Mouse (Mus musculus) left cerebral cortex, adult 18-20 months (tissue): Measurements from ENCODE around the gene Fam89a. TPM values are rescaled to one million over a fixed set of nuclear protein-coding genes. Genes with fewer than 3 reads are reported as not detected.

Experiments used
- DNase-seq, 2 experiments: peaks; one replicate each; pipeline ENCODE4 v3.0.0; 2021 to 2022; ENCODE audit warnings: low spot score in 2 of 2, mixed read lengths in 1 of 2
- total RNA-seq, 2 experiments: library from RNA; stranded (reverse); gene quantifications; 2 replicates each; pipeline ENCODE4 v1.2.3; 2021

Gene Fam89a
- total RNA-seq, 2 experiments from 2014 or later = 0.49 to 0.53 TPM

- no peak for DNase-seq
These were observed 2.6 kb upstream of the Fam89a start for GRCm38 (mm10) chr8:124754101-124754791.

DNA sequence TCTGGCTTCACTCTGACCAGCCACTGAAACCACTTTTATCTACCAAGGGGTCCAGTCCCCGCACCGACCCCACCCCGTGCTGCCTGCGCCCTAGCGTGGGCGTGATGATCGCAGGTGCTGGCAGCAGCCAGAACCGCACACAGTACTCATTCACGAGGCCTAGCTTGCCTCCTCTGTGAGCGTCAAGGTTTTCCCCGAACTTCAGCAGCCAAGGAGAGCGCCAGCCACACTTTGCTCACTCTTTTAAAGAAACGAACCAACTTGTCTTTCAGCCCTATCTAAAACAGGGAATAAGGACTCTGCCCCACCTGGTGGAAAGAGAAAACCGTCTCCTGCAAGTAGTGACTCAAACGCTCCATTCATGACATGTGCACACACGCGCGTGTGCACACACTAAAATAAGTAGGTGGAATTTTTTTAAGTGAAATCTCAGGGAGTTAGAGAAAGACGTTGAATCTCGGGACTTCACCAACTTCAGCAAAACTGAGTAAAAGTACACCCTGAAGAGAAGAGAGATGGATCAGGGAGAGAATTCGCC is 762 bp upstream of the Fam89a start:
- no peak for DNase-seq

DNA sequence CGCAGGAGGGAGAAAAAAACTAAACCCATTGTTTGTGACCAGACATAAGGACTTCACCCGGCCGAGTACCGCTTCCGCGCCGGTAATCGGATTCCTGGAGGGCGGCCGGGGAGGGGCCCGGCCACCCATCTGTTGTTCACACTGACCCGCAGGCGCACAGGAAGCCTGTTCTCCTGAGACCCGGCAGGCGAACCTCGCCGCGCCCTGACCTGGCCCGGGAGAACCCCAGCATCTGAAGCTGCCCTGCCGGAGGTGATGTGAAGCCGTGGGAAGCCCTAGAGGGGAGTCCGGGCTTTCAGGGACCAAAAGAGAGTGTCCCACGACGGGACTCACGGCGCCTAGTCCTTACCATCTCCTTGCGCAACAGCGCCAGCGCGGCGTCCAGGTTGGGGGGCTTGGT is 441 bp downstream of the Fam89a start:
- DNase-seq = no peak

DNA sequence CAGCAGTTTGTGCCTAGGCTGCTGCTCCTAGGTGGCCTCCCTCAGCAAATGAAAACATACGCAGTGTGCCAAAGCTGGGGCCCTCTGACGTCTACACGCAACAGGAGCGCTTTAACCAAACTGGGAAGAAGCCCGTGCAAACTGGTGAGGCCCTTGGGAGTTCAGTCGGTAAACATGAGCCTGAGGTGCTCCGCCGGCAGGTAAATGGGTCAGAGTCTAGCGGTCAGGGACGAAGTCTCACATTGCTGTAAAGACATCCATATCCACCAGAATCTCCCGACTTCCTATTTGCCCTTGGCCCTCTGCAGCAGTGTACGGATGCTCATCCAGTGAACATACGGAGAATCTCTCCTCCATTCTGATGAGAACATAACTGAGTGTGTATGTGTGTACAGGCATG is 5.0 kb downstream of the Fam89a start:
- no peak for DNase-seq

- peak in 1 of 2 experiments; percentile 7 for DNase-seq
These were observed 12.4 kb downstream of the Fam89a start for GRCm38 (mm10) chr8:124739268-124739667.

DNA sequence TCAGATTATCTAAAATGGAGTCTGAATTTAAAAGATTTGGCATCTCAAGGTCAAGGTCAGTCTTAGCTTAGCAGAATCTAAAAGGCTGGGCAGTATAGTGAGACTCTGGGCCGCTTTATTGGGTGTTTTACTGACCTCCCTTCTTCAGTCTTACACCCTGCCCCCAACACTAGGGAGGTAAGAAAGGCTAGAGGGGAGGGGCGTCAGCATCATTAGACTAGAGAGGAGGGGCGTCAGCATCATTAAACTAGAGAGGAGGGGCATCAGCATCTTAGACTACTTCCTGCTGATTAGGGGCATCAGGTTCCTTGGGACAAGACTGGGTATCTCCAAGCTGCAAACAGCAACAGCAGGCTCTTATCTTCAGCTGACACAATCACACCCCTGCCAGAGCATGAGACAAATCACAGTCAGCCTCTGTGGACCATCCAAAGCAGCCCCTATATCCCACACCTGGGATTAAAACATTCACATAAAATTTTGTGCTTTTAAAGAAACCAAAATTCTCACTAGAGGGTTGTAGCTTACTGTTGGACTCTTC is 16.2 kb downstream of the Fam89a start:
- DNase-seq = no peak

DNA sequence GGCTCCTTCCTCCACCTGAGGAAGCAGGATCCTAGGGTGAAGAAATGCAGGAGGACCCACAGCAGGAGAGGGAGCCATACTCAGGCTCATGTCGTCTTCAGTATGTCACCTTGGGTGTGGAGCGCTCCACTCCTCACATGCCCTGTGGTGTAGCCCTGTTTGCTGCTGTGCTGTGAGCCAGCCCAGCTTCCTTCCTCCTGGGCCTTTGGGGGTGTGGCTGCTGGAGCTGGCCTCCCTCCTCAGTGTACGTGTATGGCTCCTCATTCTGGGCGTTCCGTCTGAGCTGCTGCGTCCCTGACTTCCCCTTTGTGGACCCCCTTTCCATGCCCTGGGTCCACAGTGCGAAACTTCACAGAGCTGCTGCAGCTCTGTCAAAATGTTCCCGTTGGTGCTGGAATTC is 18.8 kb downstream of the Fam89a start:
- DNase-seq = no peak

DNA sequence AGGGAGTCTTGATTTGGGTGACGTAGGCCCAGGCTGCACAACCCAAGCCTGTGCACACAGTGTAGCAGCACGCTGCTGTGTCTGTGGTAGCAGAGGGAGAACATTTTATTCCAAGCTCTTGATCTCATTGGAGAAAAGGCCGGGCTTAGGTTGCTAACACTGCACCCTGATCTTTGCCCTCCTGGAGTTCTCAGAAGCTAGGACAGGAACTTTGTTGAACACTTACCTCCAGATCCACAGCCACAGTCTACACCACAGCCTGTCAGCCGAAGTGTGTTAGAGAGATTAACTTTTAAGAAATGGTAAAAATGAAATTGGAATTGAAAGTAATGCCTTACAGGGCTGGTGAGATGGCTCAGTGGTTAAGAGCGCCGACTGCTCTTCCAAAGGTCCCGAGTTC is 27.3 kb downstream of the Fam89a start:
- no peak for DNase-seq

DNA sequence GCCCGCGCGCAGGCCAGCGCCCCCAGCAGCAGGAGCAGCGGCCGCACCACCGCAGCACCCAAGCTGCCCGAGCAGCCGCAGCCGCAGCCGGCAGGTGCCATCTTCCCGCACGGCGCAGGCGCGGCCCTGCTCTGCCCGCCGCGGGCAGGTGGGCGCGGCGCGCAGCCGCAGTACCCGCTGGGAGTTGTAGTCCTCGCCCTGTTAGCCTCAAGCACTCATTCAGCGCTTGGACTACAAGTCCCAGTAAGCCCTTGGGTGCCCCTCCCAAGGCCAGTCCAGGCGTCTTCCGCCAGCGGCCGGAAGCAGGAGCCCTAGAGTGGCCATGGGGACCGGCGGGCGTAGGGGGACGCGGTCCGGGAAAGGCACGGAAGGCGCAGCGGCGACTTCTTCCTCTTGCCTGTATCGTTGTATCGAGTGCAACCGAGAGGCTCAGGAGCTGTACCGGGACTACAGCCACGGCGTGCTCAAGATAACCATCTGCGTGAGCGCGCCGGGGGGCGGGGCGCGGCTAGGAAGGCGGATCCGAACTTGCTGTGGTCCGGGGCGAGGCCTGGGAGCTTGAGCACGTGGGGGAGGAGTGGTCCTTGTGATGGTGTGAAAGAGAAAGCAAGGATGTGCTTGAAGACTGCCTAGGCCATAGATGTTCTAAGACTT is 29.6 kb downstream of the Fam89a start, which contains the start of the genes Ttc13 and Arv1:
Gene Ttc13, minus strand, starts transcription at position 122 of the 654 bp plus-strand sequence.
Gene Arv1, plus strand, starts transcription at position 278 of the 654 bp plus-strand sequence.
- DNase-seq = peak; percentile 92 to 97

DNA sequence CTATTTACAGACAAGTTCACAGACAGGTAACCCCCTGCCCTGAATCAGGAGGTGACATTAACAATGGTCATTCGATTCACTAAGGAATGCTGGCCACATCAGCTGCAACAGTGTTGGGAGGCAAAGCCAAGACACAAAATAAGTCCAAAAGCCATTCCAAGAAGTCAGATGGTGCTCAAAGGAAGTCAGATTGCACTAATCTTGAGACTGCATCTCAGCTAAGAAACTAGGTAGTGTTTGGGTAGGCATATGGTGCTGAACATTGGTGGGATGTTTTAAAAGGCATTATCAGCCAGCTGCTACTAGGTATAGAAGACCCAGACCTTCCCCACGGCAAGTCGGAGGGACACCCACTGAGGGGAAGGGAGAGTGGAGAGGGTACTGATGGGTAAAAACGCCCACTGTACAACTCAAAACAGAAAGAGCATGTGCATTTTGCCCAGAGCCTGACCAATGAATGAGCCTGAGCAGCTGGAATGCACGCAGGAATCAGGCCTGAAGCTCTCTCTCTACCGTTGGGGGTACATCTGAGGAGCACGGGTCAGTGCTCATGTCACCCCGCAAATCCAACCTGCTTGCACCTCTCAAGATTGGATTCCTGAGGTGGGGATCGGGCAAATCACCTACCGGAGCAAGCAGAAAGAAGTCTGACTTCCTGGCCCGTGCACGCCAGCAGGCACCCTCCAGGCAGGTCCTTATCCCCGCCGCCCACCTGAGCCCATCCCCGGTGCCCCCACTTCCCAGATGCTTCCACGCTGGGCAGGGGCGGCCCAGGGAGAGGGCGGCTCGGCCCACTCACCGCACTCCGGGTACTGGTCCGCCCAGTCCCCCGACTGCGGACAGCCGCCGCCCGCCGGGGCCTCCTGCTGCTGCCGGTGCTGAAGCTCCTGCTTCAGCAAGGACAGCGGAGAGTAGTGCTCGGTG is 30.4 kb downstream of the Fam89a start:
- DNase-seq = no peak

DNA sequence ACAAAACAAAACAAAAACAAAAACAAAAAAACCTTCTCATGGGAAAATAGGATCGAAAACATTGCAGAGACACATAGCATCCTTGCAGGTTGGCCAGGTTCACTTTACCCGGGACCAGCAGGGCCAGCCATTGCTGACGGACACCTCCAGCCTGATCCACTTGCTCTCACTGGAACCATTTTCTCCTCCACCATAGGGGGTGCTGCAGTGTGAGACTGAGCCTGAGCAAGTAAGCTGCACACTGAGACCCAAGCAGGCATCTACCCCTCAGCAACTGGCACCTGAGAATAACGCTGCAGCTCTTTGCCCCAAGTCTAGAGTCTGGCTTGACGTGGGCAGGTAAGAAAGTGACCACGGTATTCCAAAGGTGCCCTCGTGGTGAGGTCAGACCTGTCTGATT is 31.5 kb downstream of the Fam89a start:
- no peak for DNase-seq

DNA sequence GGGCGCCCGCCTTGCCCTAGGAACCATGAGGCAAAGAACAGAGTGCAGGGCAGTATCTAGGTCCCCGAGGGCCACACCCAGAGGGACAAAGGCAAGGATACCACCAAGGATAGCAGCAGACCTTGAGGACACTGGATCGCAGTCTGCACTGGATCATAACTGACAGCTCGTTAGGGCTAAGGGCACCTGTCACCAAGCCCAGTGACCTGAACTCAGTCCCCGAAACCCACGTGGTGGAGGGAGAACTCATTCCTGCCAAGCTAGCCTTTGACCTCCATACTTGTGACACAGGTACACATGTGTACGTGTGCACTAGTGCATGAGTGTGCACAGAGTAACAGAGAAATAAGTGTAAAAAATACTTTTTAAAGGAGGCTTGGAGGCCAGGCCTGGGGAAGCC is 35.9 kb downstream of the Fam89a start:
- DNase-seq = no peak

DNA sequence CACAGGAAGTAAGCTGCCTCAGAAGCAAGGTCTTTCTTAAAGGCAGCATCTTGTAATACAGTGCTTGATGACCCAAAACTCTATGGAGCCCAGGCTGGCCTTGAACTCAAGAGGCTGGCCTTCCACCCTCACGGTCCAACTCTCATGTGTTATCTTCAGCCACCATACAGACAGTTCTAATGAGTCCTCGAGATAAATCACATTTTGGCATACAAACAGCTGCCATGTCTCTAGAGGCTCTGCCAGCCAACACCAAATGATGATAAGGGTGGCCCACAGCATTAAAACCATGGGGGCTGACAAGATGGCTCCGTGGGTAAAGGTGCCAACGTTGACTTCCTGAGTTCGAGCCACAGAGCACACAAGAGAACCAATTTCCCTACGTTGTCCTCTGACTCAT is 38.4 kb downstream of the Fam89a start:
- no peak for DNase-seq

- DNase-seq = no peak
These were observed 45.8 kb downstream of the Fam89a start for GRCm38 (mm10) chr8:124705823-124706222.

DNA sequence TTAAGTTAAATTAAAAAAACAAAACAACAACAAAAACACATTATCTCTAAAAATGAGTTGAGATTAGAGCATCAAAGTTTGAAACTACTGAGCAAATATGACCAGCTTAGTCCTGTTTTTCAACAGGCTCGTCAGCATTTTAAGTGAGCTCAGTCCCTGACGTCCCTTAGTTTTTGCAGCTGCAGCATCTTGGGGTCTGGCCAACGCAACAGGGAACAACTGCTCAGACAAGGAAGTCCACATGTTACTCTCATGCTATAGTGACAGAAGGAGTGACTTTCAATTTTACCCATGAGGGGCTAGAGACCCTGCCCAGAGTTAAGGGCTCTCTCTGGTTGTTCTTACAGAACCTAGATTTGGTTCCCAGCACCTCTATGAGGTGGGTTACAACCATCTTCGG is 47.3 kb downstream of the Fam89a start:
- DNase-seq = no peak

GRCm38 (mm10) chr8:124703526-124703925 is 48.1 kb downstream of the Fam89a start:
- DNase-seq = no peak

- DNase-seq = peak; percentile 36 to 42
These were observed 49.4 kb downstream of the Fam89a start for GRCm38 (mm10) chr8:124702183-124702582.

DNA sequence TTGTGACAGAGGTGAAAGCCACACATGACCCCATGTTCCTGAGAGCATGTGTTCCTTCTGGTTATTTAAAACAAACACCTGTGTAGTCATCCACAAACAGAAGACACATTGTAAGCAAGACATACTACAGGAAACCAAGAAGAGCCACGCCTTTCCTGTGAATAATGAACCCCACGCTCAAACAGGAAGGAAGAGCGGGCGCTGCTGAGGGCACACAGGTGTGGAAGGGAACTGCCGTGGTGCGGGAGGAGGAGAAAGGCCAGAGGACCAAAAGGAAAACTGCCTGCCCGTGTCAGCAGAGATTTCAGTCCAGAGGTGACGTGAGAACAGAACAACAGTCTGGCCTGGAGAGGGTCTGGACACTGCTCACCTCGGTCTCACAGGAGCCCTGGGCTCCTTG is 50.6 kb downstream of the Fam89a start:
- DNase-seq = no peak

DNA sequence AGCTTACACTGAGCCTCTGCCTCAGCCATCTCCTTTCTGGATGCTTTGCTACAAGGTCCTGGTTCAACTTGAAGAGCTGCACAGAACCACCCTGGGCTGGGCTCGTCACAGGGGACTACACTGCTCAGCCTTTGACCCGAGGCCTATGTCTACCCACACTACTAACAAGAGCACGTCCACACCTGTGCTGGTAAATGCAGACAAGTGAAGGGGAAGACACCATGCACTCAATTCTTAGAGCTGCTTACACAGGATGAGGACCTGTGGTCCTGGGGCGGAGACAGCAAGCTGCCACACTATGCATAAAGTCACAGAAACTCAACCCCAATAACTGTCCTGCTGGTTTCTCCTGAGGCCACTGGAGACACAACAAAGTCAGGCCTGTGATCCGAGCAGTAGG is 51.4 kb downstream of the Fam89a start:
- DNase-seq = no peak

GRCm38 (mm10) chr8:124695424-124696100 is 56.1 kb downstream of the Fam89a start:
- DNase-seq = no peak

- no peak for DNase-seq
These were observed 59.9 kb downstream of the Fam89a start for GRCm38 (mm10) chr8:124691706-124692105.
